In genomic region chr19:11134852-11135251, GRCm38 (mm10) we compare ENCODE assay signal across 34 mouse cellular contexts. TPM values are rescaled to one million over a fixed set of nuclear protein-coding genes. Genes with fewer than 3 reads are reported as not detected.
"Had no signal": no experiment of that assay in that cellular context is flagged by ENCODE, and none has a peak within 500 bp of the region (broad histone marks: within the 10 kb centered on the region; RNA-seq: fewer than 3 reads in every experiment).

No protein-coding gene starts in this region.

- ATAC-seq: forebrain, embryonic 13.5 days; forebrain, embryonic 14.5 days; forebrain, embryonic 15.5 days; forebrain, embryonic 16.5 days; forebrain, postnatal 0 days had no signal

- H3K27ac ChIP-seq: embryonic facial prominence, embryonic 10.5 days; embryonic facial prominence, embryonic 12.5 days; embryonic facial prominence, embryonic 13.5 days; embryonic facial prominence, embryonic 15.5 days; forebrain, embryonic 10.5 days; forebrain, embryonic 12.5 days; forebrain, embryonic 13.5 days; forebrain, embryonic 15.5 days; gastrocnemius, adult 2 months had no signal

- DNase-seq: cerebellum, adult 2 months; cerebellum, adult 8-10 months; cerebellum, adult 9-10 months; cerebellum, adult 9-11 months; cerebellum, postnatal 10 days; cerebellum, postnatal 14 days; cerebellum, postnatal 25 days; cerebellum, postnatal 36 days; embryo, embryonic 11 days; forebrain, postnatal 0 days; gastrocnemius, adult 2 months; gastrocnemius, postnatal 10 days; gastrocnemius, postnatal 14 days; gastrocnemius, postnatal 25 days; gastrocnemius, postnatal 36 days; heart, adult 11 months; heart, adult 18-20 months had no signal

- H3K4me2 ChIP-seq: embryonic facial prominence, embryonic 12.5 days; embryonic facial prominence, embryonic 13.5 days; embryonic facial prominence, embryonic 15.5 days; forebrain, embryonic 12.5 days; forebrain, embryonic 13.5 days; forebrain, embryonic 15.5 days had no signal

- H3K9me3 ChIP-seq: embryonic facial prominence, embryonic 10.5 days; embryonic facial prominence, embryonic 12.5 days; embryonic facial prominence, embryonic 13.5 days; embryonic facial prominence, embryonic 15.5 days; forebrain, embryonic 10.5 days; forebrain, embryonic 12.5 days; forebrain, embryonic 13.5 days; forebrain, embryonic 15.5 days had no signal

- H3K4me1 ChIP-seq: embryonic facial prominence, embryonic 10.5 days; embryonic facial prominence, embryonic 12.5 days; embryonic facial prominence, embryonic 13.5 days; embryonic facial prominence, embryonic 15.5 days; forebrain, embryonic 10.5 days; forebrain, embryonic 12.5 days; forebrain, embryonic 13.5 days; forebrain, embryonic 15.5 days had no signal

- H3K27me3 ChIP-seq: embryonic facial prominence, embryonic 12.5 days; embryonic facial prominence, embryonic 13.5 days; embryonic facial prominence, embryonic 15.5 days; forebrain, embryonic 12.5 days; forebrain, embryonic 13.5 days; forebrain, embryonic 15.5 days had no signal

- H3K4me3 ChIP-seq: embryonic facial prominence, embryonic 10.5 days; embryonic facial prominence, embryonic 12.5 days; embryonic facial prominence, embryonic 13.5 days; embryonic facial prominence, embryonic 15.5 days; erythroblast, embryonic 14.5 days; forebrain, embryonic 10.5 days; forebrain, embryonic 12.5 days; forebrain, embryonic 13.5 days; forebrain, embryonic 15.5 days; gastrocnemius, adult 2 months had no signal

- H3K9ac ChIP-seq: embryonic facial prominence, embryonic 12.5 days; embryonic facial prominence, embryonic 13.5 days; embryonic facial prominence, embryonic 15.5 days; forebrain, embryonic 12.5 days; forebrain, embryonic 13.5 days; forebrain, embryonic 15.5 days; forebrain, postnatal 0 days had no signal

- H3K36me3 ChIP-seq: embryonic facial prominence, embryonic 10.5 days; embryonic facial prominence, embryonic 12.5 days; embryonic facial prominence, embryonic 13.5 days; embryonic facial prominence, embryonic 15.5 days; forebrain, embryonic 10.5 days; forebrain, embryonic 12.5 days; forebrain, embryonic 15.5 days had no signal

RNA-seq across cellular contexts. Expression of gene 1700017D01Rik, which starts 4.2 kb away (rescaled TPM):
- polyA plus RNA-seq: cerebellum, adult 2 months; cortical plate, adult 2 months; embryonic facial prominence, embryonic 10.5 days; embryonic facial prominence, embryonic 11.5 days; embryonic facial prominence, embryonic 12.5 days; embryonic facial prominence, embryonic 13.5 days; embryonic facial prominence, embryonic 14.5 days; embryonic facial prominence, embryonic 15.5 days; erythroblast, embryonic 14.5 days; forebrain, embryonic 10.5 days; forebrain, embryonic 11.5 days; forebrain, embryonic 12.5 days; forebrain, embryonic 13.5 days; forebrain, embryonic 14.5 days; forebrain, embryonic 15.5 days; forebrain, embryonic 16.5 days; forebrain, postnatal 0 days; frontal cortex, adult 2 months had no signal

RNA-seq across cellular contexts. Expression of gene 1700025F22Rik, which starts 30.3 kb away (rescaled TPM):
- polyA plus RNA-seq: cerebellum, adult 2 months; cortical plate, adult 2 months; embryonic facial prominence, embryonic 10.5 days; embryonic facial prominence, embryonic 11.5 days; embryonic facial prominence, embryonic 12.5 days; embryonic facial prominence, embryonic 13.5 days; embryonic facial prominence, embryonic 14.5 days; embryonic facial prominence, embryonic 15.5 days; erythroblast, embryonic 14.5 days; forebrain, embryonic 10.5 days; forebrain, embryonic 11.5 days; forebrain, embryonic 12.5 days; forebrain, embryonic 13.5 days; forebrain, embryonic 14.5 days; forebrain, embryonic 15.5 days; forebrain, embryonic 16.5 days; forebrain, postnatal 0 days; frontal cortex, adult 2 months; gonadal fat pad, adult 2 months had no signal

RNA-seq across cellular contexts. Expression of gene Ms4a8a, which starts 54.0 kb away (rescaled TPM):
- polyA plus RNA-seq: cerebellum, adult 2 months; embryonic facial prominence, embryonic 10.5 days; embryonic facial prominence, embryonic 11.5 days; embryonic facial prominence, embryonic 12.5 days; embryonic facial prominence, embryonic 13.5 days; embryonic facial prominence, embryonic 14.5 days; embryonic facial prominence, embryonic 15.5 days; erythroblast, embryonic 14.5 days; forebrain, embryonic 10.5 days; forebrain, embryonic 11.5 days; forebrain, embryonic 12.5 days; forebrain, embryonic 13.5 days; forebrain, embryonic 14.5 days; forebrain, embryonic 15.5 days; forebrain, embryonic 16.5 days; forebrain, postnatal 0 days; frontal cortex, adult 2 months had no signal
